9 mouse cellular contexts compared by ENCODE assay signal in the genomic region with DNA sequence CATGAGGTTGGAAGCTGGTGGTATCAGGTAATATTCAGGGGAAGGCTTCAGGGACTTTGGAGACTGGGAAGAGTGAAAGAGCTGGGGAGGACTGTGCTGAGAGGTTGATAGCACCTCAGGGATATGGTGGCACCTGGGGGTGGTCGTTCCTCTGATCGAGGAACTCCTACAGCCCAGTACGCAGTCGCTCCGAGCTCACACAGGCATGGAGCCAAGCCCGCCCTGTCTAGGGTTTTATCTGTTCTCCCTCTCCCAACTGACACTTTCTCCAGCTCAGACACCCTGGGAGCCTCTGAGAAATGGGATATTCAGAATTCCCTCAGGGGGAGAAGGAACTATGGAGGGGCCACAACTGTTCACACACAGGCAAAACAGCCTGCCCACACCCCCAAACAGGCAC. TPM values are rescaled to one million over a fixed set of nuclear protein-coding genes. Genes with fewer than 3 reads are reported as not detected.
DNase-seq lines count a peak whose midpoint lies in the region; ATAC-seq and TF ChIP-seq lines count a peak whose summit lies in the region.
"Had no signal": no experiment of that assay in that cellular context is flagged by ENCODE, and none has a peak within 500 bp of the region (broad histone marks: within the 10 kb centered on the region; RNA-seq: fewer than 3 reads in every experiment).

No protein-coding gene starts in this region.

- no peak overlapping the region for H3K4me2 ChIP-seq in lung, embryonic 14.5 days
- no peak overlapping the region for H3K4me2 ChIP-seq in forebrain, embryonic 16.5 days (ENCODE audit: low read length)
- H3K4me2 ChIP-seq: liver, embryonic 15.5 days had no signal

- peak overlapping the region; percentile 76 for H3K27ac ChIP-seq in lung, embryonic 14.5 days (ENCODE audit: low read depth)
- H3K27ac ChIP-seq in forebrain, embryonic 16.5 days (ENCODE audit: low read length), result peak overlapping the region; percentile 75
- H3K27ac ChIP-seq: liver, embryonic 15.5 days had no signal

- no peaks in the 10 kb centered on the region for H3K36me3 ChIP-seq in lung, embryonic 14.5 days (ENCODE audit: insufficient read depth)
- no peaks in the 10 kb centered on the region for H3K36me3 ChIP-seq in forebrain, embryonic 16.5 days (ENCODE audit: control insufficient read depth, insufficient read depth)
- H3K36me3 ChIP-seq: liver, embryonic 15.5 days had no signal

- H3K4me1 ChIP-seq in lung, embryonic 14.5 days (ENCODE audit: insufficient read depth), result peaks cover 10% of the 10 kb centered on the region
- peaks cover 29% of the 10 kb centered on the region for H3K4me1 ChIP-seq in forebrain, embryonic 16.5 days (replicated peaks; ENCODE audit: control insufficient read depth, insufficient read depth, low read length)
- H3K4me1 ChIP-seq: liver, embryonic 15.5 days had no signal

- DNase-seq in adrenal gland, postnatal 36 days, result peak; percentile 5
- DNase-seq in adrenal gland, adult 8-10 months, result no peak
- peak; percentile 81 for DNase-seq in lung, embryonic 14.5 days
- DNase-seq in lung, adult 18-20 months, result no peak
- DNase-seq in urinary bladder, postnatal 10 days (ENCODE audit: low spot score), result no peak

- peak; percentile 36 for ATAC-seq in lung, embryonic 14.5 days (ENCODE audit: insufficient read depth)
- ATAC-seq in forebrain, embryonic 16.5 days, result no peak
- 0 out of 2 replicates have a peak, but pooled peaks have one; percentile 20 for ATAC-seq in megakaryocyte progenitor cell, adult 5-6 weeks (replicated peaks; ENCODE audit: poor library complexity)
- ATAC-seq in inflammation-experienced regulatory T-cells, adult 6 months, result no peak

- H3K27me3 ChIP-seq in lung, embryonic 14.5 days (ENCODE audit: insufficient read depth, low read length), result no peaks in the 10 kb centered on the region
- H3K27me3 ChIP-seq in forebrain, embryonic 16.5 days (replicated peaks; ENCODE audit: control insufficient read depth, insufficient read depth, low read length), result no peaks in the 10 kb centered on the region
- H3K27me3 ChIP-seq: liver, embryonic 15.5 days had no signal

- no peak overlapping the region for H3K4me3 ChIP-seq in lung, embryonic 14.5 days (ENCODE audit: low read depth, low read length)
- H3K4me3 ChIP-seq in forebrain, embryonic 16.5 days (replicated peaks; ENCODE audit: low read length), result no peak overlapping the region
- H3K4me3 ChIP-seq: liver, embryonic 15.5 days had no signal

- no peak overlapping the region for H3K9ac ChIP-seq in lung, embryonic 14.5 days
- H3K9ac ChIP-seq in forebrain, embryonic 16.5 days (replicated peaks; ENCODE audit: low read depth, low read length), result no peak overlapping the region
- H3K9ac ChIP-seq: liver, embryonic 15.5 days had no signal

- TF ChIP-seq CTCF in lung, embryonic 14.5 days (IDR thresholded peaks at IDR 0.05; ENCODE audit: low read depth), result no peak

- WGBS in lung, embryonic 14.5 days, result 34% methylated on average over 6 of the region's 6 CpGs
- 37% methylated on average over 6 of the region's 6 CpGs for WGBS in forebrain, embryonic 16.5 days

- H3K9me3 ChIP-seq in lung, embryonic 14.5 days (ENCODE audit: low read depth, low read length), result no peaks in the 10 kb centered on the region
- no peaks in the 10 kb centered on the region for H3K9me3 ChIP-seq in forebrain, embryonic 16.5 days (ENCODE audit: control insufficient read depth, low read length)
- H3K9me3 ChIP-seq: liver, embryonic 15.5 days had no signal

RNA-seq across cellular contexts. Expression of gene Grk3, which starts 25.2 kb away (rescaled TPM):
- total RNA-seq in adrenal gland, postnatal 36 days (2021), result 10 to 100 TPM; 14.3 to 14.9 TPM
- 10 to 100 TPM; 12.4 to 24.3 (median 16.8) TPM for total RNA-seq in adrenal gland, adult 8-10 months (2022)
- polyA plus RNA-seq in lung, embryonic 14.5 days (2014; fragmentation: Nextera tagmentation; extraction: Ambion mirVana), result 14.1 and 15.0 TPM in 2 replicates
- 16.3 and 25.1 TPM in 2 replicates for polyA plus RNA-seq in forebrain, embryonic 16.5 days (2015; fragmentation: Nextera tagmentation; extraction: Ambion mirVana)
- 17.0 and 18.6 TPM in 2 replicates for total RNA-seq in megakaryocyte progenitor cell, adult 5-6 weeks (2015)
- 18.7 and 21.8 TPM in 2 replicates for total RNA-seq in megakaryocyte progenitor cell, adult 5-6 weeks (2017)
- polyA plus RNA-seq in inflammation-experienced regulatory T-cells, adult 6 months (2017; shearing (Covaris generic)), result under 1 TPM; 0.36 to 0.59 (median 0.50) TPM

RNA-seq across cellular contexts. Expression of gene Crybb2, which starts 29.1 kb away (rescaled TPM):
- total RNA-seq in adrenal gland, postnatal 36 days (2021), result not detected
- not detected for total RNA-seq in adrenal gland, adult 8-10 months (2022)
- not detected in 2 replicates for polyA plus RNA-seq in lung, embryonic 14.5 days (2014; fragmentation: Nextera tagmentation; extraction: Ambion mirVana)
- polyA plus RNA-seq in forebrain, embryonic 16.5 days (2015; fragmentation: Nextera tagmentation; extraction: Ambion mirVana), result not detected in 2 replicates
- total RNA-seq in megakaryocyte progenitor cell, adult 5-6 weeks (2015), result not detected in 2 replicates
- not detected in 2 replicates for total RNA-seq in megakaryocyte progenitor cell, adult 5-6 weeks (2017)
- not detected for polyA plus RNA-seq in inflammation-experienced regulatory T-cells, adult 6 months (2017; shearing (Covaris generic))
- polyA plus RNA-seq: liver, embryonic 15.5 days had no signal

RNA-seq across cellular contexts. Expression of gene Crybb3, which starts 40.6 kb away (rescaled TPM):
- total RNA-seq in adrenal gland, postnatal 36 days (2021), result 1 to 10 TPM in 1 of 2 experiments, not detected in 1; 1.9 TPM
- 1 to 10 TPM in 2 of 4 experiments, under 1 TPM in 1, not detected in 1; 0.84 to 2.6 (median 2.3) TPM for total RNA-seq in adrenal gland, adult 8-10 months (2022)
- polyA plus RNA-seq in lung, embryonic 14.5 days (2014; fragmentation: Nextera tagmentation; extraction: Ambion mirVana), result 0.46 and 1.1 TPM in 2 replicates
- polyA plus RNA-seq in forebrain, embryonic 16.5 days (2015; fragmentation: Nextera tagmentation; extraction: Ambion mirVana), result 0.56 and 0.94 TPM in 2 replicates
- total RNA-seq in megakaryocyte progenitor cell, adult 5-6 weeks (2015), result not detected in 2 replicates
- not detected in 2 replicates for total RNA-seq in megakaryocyte progenitor cell, adult 5-6 weeks (2017)
- 1 to 10 TPM in 1 of 3 experiments, not detected in 2; 1.3 TPM for polyA plus RNA-seq in inflammation-experienced regulatory T-cells, adult 6 months (2017; shearing (Covaris generic))
- polyA plus RNA-seq: liver, embryonic 15.5 days had no signal

Comparison
In these comparisons a context has a peak if more than half of its experiments do, and no peak if none do; other contexts are left out.
1. DNase-seq: peak in adrenal gland, postnatal 36 days (2 of 2) and lung, embryonic 14.5 days (single experiment); none in adrenal gland, adult 8-10 months (single experiment), lung, adult 18-20 months (0 of 2) and urinary bladder, postnatal 10 days (single experiment).
2. ATAC-seq: peak in lung, embryonic 14.5 days (single experiment) and megakaryocyte progenitor cell, adult 5-6 weeks (single experiment); none in forebrain, embryonic 16.5 days (single experiment) and inflammation-experienced regulatory T-cells, adult 6 months (single experiment).